ENCODE assay signal across 23 mouse cellular contexts in the genomic region with DNA sequence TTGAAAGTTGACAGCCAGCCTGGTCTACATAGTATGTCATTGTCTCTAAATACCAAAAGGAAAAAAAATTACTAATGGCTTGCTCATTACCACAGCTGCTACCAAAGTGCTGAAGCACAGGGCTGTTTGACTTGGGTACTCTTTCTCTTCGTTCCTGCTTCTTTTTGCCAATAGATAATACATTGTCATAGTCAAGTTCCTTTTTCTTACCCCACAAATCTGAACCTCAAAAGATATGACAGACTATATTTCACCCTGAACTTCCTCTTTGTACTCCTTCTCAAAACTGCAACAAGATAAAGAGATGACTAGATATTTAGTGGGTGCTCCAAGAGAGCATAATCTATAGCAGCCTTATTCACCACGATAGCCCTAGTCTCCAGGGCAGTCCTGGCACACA. TPM values are rescaled to one million over a fixed set of nuclear protein-coding genes. Genes with fewer than 3 reads are reported as not detected.
DNase-seq lines count a peak whose midpoint lies in the region; ATAC-seq lines count a peak whose summit lies in the region.
"Had no signal": no experiment of that assay in that cellular context is flagged by ENCODE, and none has a peak within 500 bp of the region (broad histone marks: within the 10 kb centered on the region; RNA-seq: fewer than 3 reads in every experiment).

No protein-coding gene starts in this region.

- no peak overlapping the region for H3K27ac ChIP-seq in heart, embryonic 12.5 days (ENCODE audit: poor library complexity, severe bottlenecking)
- H3K27ac ChIP-seq: embryonic facial prominence, embryonic 15.5 days; forebrain, embryonic 10.5 days; gastrocnemius, adult 2 months; heart, embryonic 10.5 days; heart, embryonic 15.5 days; hindbrain, embryonic 10.5 days; hindbrain, embryonic 14.5 days; intestine, embryonic 15.5 days had no signal

- no peak overlapping the region for H3K4me2 ChIP-seq in heart, embryonic 12.5 days
- H3K4me2 ChIP-seq: embryonic facial prominence, embryonic 15.5 days; heart, embryonic 15.5 days; hindbrain, embryonic 14.5 days; intestine, embryonic 15.5 days had no signal

- peak; percentile 24 for DNase-seq in heart, adult 11 months
- no peak for DNase-seq in layer of hippocampus, adult 9-11 months
- no peak for DNase-seq in lung, postnatal 10 days
- DNase-seq: adrenal gland, postnatal 10 days; cerebellum, adult 11-12 months; cerebellum, adult 9-11 months; cerebellum, postnatal 36 days; gastrocnemius, adult 2 months; gastrocnemius, postnatal 25 days; heart, postnatal 14 days had no signal

- no peaks in the 10 kb centered on the region for H3K27me3 ChIP-seq in heart, embryonic 12.5 days (replicated peaks)
- H3K27me3 ChIP-seq: heart, embryonic 15.5 days; intestine, embryonic 15.5 days had no signal

- H3K9ac ChIP-seq in heart, embryonic 12.5 days = no peak overlapping the region
- H3K9ac ChIP-seq: embryonic facial prominence, embryonic 15.5 days; heart, embryonic 15.5 days; hindbrain, embryonic 14.5 days; intestine, embryonic 15.5 days had no signal

- H3K4me3 ChIP-seq in heart, embryonic 12.5 days = no peak overlapping the region
- H3K4me3 ChIP-seq: embryonic facial prominence, embryonic 15.5 days; erythroblast, embryonic 14.5 days; forebrain, embryonic 10.5 days; gastrocnemius, adult 2 months; heart, embryonic 10.5 days; heart, embryonic 15.5 days; hindbrain, embryonic 10.5 days; intestine, embryonic 15.5 days had no signal

- H3K9me3 ChIP-seq in heart, embryonic 12.5 days (replicated peaks) = no peaks in the 10 kb centered on the region
- H3K9me3 ChIP-seq: embryonic facial prominence, embryonic 15.5 days; forebrain, embryonic 10.5 days; heart, embryonic 10.5 days; heart, embryonic 15.5 days; hindbrain, embryonic 10.5 days; intestine, embryonic 15.5 days had no signal

- H3K36me3 ChIP-seq in heart, embryonic 12.5 days = no peaks in the 10 kb centered on the region
- H3K36me3 ChIP-seq: embryonic facial prominence, embryonic 15.5 days; forebrain, embryonic 10.5 days; heart, embryonic 10.5 days; heart, embryonic 15.5 days; hindbrain, embryonic 10.5 days; intestine, embryonic 15.5 days had no signal

- ATAC-seq in heart, embryonic 12.5 days (ENCODE audit: insufficient number of reproducible peaks, low FRiP score) = no peak
- ATAC-seq in granulocyte monocyte progenitor cell, adult 5-6 weeks (replicated peaks; ENCODE audit: poor library complexity, severe bottlenecking) = peak; percentile 97
- peak; percentile 84 for ATAC-seq in megakaryocyte progenitor cell, adult 5-6 weeks (replicated peaks; ENCODE audit: poor library complexity)
- no peak for ATAC-seq in activated CD4-positive, CD25-positive, alpha-beta regulatory T cell, adult 4 months
- ATAC-seq: forebrain, embryonic 14.5 days; intestine, embryonic 15.5 days had no signal

- WGBS in heart, embryonic 12.5 days = 72% methylated on average over 2 of the region's 2 CpGs

- H3K4me1 ChIP-seq in heart, embryonic 12.5 days (replicated peaks) = no peaks in the 10 kb centered on the region
- H3K4me1 ChIP-seq: embryonic facial prominence, embryonic 15.5 days; forebrain, embryonic 10.5 days; heart, embryonic 10.5 days; heart, embryonic 15.5 days; hindbrain, embryonic 10.5 days; intestine, embryonic 15.5 days had no signal

RNA-seq across cellular contexts. Expression of a gene that starts 9.7 kb away (rescaled TPM):
- 11.0 and 11.2 TPM in 2 replicates for polyA plus RNA-seq in heart, embryonic 12.5 days (2016; fragmentation: Nextera tagmentation; extraction: Ambion mirVana)
- 2.1 and 2.9 TPM in 2 replicates for total RNA-seq in granulocyte monocyte progenitor cell, adult 5-6 weeks (2014; fragmentation: Nextera tagmentation)
- total RNA-seq in granulocyte monocyte progenitor cell, adult 5-6 weeks (2017) = 1.6 and 2.8 TPM in 2 replicates
- 0.81 and 0.89 TPM in 2 replicates for total RNA-seq in megakaryocyte progenitor cell, adult 5-6 weeks (2015)
- total RNA-seq in megakaryocyte progenitor cell, adult 5-6 weeks (2017) = 1.8 and 2.8 TPM in 2 replicates
- under 1 TPM in 1 of 2 experiments, not detected in 1; 0.08 TPM for polyA plus RNA-seq in activated CD4-positive, CD25-positive, alpha-beta regulatory T cell, adult 4 months (2017; shearing (Covaris generic))
- polyA plus RNA-seq: erythroblast, embryonic 14.5 days had no signal

RNA-seq across cellular contexts. Expression of a gene that starts 55.0 kb away (rescaled TPM):
- polyA plus RNA-seq in heart, embryonic 12.5 days (2016; fragmentation: Nextera tagmentation; extraction: Ambion mirVana) = 18.6 and 19.6 TPM in 2 replicates
- total RNA-seq in granulocyte monocyte progenitor cell, adult 5-6 weeks (2014; fragmentation: Nextera tagmentation) = 14.2 and 15.6 TPM in 2 replicates
- 18.9 and 28.9 TPM in 2 replicates for total RNA-seq in granulocyte monocyte progenitor cell, adult 5-6 weeks (2017)
- 21.1 and 23.8 TPM in 2 replicates for total RNA-seq in megakaryocyte progenitor cell, adult 5-6 weeks (2015)
- 22.5 and 24.0 TPM in 2 replicates for total RNA-seq in megakaryocyte progenitor cell, adult 5-6 weeks (2017)
- 10 to 100 TPM; 27.1 to 33.0 TPM for polyA plus RNA-seq in activated CD4-positive, CD25-positive, alpha-beta regulatory T cell, adult 4 months (2017; shearing (Covaris generic))

Comparison
In these comparisons a context has a peak if more than half of its experiments do, and no peak if none do; other contexts are left out.
1. ATAC-seq: peak in granulocyte monocyte progenitor cell, adult 5-6 weeks (single experiment) and megakaryocyte progenitor cell, adult 5-6 weeks (single experiment); none in heart, embryonic 12.5 days (single experiment) and activated CD4-positive, CD25-positive, alpha-beta regulatory T cell, adult 4 months (single experiment).